Mouse (Mus musculus): ENCODE measurements around the gene Wdr48. TPM values are rescaled to one million over a fixed set of nuclear protein-coding genes. Genes with fewer than 3 reads are reported as not detected.

The Wdr48 gene
- total RNA-seq, 4 experiments from 2014 or later: 71.9 to 79.6 (median 78.1) TPM

DNA sequence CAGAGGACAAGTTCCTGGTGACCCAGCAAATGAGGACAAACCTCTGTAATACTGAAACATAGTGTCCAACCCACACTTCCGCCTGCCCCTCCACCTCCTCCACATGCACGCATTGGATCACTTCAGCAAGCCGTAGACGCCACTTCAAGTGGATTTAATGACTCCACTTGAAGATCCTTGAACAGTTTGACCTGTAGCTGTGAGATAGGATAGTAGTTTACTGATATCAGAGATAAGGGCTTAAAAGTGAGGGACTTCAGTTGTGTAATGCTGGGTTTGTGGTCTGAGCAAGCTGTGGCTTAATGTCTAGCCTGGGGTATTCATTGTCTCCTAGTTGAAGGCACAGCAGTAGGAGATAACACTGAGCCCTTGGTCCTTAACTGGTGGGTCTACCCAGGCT, 28.8 kb downstream of the Wdr48 start:
- DNase-seq (ENCODE audit: low spot score in 2 of 2): no peak

DNA sequence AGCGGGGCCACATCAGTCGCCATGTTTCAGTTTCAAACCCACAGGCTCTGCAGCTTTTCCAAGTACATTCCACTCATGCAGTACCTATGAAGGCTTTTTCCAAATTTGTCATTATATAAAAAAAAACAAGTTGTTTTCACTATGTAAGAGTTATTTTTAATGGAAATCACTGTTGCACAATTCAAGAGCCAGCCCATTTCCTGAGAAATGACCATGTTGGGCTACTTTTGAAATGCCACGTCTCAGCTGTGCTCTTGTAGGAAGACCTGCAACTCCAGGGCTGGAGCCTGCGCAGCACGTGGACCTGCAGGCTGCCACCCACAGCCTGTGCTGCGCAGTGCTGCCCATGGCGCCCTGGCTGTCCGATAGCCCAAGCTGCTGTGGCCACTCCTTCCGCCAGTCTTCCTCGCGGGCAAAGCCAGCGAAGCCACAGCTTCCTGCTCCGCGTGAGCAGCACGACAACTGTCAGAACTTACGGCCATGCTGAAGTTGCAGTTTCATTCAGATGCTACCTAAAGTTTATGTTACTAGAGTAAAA, 30.5 kb downstream of the Wdr48 start:
- DNase-seq (ENCODE audit: low spot score in 2 of 2): no peak

- DNase-seq (ENCODE audit: low spot score in 2 of 2): no peak
These were observed 31.1 kb downstream of the Wdr48 start for GRCm38 (mm10) chr9:119925729-119926128.

DNA sequence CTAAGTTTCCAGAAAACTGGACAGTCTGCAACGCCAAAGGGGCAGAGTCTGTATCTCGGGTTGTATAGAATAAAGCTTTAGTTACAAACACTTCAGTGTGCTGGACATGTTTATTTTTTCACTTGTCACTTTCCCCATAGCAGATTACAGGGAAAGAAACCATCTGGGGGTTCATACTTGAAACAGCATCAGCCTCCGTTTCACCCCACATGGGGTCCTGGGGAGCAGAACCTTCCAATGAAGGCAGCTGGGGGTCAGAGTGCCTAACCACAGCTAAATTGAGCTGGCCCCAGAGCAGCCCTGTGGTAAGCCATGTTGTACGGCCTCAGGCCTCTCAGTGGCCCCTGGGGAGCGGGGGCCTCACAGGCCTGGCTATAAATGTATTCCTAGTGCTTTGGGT, 31.8 kb downstream of the Wdr48 start:
- DNase-seq (ENCODE audit: low spot score in 2 of 2): no peak

- DNase-seq (ENCODE audit: low spot score in 2 of 2): no peak
These were observed 37.7 kb downstream of the Wdr48 start for GRCm38 (mm10) chr9:119932358-119932757.

GRCm38 (mm10) chr9:119933675-119934074, 39.0 kb downstream of the Wdr48 start:
- DNase-seq (ENCODE audit: low spot score in 2 of 2): no peak

DNA sequence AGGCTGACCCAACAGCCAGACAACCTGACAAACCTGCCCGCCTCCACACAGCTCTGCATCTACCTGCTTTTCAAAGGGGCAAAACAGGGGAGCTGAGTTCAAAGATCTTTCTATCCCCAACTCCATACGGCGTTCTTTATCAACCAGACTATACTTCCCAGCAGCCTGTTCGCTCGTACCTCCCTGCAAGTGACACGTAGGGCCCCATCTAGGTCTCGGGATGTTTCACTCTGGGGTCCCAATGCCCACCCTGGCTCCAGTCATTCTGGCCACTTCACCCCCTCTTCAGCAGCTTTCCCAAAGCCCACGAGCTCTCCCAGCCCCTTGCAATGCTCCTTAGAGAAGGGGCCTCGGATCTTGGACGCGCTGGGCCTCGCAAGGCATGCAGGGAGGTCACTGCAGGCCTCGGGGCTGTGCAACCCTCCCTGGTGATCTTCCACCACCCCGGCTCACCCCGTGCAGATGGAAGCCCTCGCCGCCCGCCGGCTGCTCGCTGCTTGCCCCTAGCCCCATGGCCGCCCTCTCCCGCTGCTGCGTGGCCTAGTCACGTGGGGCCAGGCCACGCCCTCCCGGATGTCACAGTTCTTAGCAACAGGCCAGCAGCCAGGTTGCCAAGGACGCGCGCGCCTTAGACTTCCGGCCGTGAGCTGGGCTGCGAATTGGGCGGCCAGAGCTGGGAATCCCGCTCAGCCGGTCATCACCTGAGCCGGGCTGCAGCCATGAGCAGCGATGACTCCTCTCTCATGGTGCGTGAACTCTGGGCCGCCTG, 42.5 kb downstream of the Wdr48 start, which contains the start of the genes Gorasp1 and Ttc21a:
Gorasp1 (minus strand) TSS at position 561 of the 769 bp plus-strand sequence.
Ttc21a (plus strand) TSS at position 602 of the 769 bp plus-strand sequence.
- peak; percentile 89 for DNase-seq (ENCODE audit: low spot score in 2 of 2)

- no peak for DNase-seq (ENCODE audit: low spot score in 2 of 2)
These were observed 43.8 kb downstream of the Wdr48 start for GRCm38 (mm10) chr9:119938496-119938895.

DNA sequence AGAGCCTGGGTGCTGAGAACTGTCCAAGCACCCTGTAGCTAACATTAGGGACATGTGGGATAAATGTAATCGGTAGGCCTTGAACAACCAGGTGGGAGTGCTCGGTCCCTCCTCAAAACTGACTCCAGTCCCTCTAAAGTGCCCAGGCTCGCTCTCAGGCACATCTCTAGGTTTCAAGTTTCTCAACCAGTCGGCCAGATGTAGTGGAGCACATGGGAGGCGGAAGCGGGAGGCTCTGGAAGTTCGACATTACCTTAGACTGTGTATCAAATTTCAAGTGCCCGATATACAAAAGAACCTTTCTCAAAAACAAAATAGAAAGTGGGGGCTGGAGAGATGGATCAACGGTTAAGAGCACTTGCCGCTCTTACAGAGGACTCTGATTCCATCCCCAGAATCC, 45.0 kb downstream of the Wdr48 start:
- DNase-seq (ENCODE audit: low spot score in 2 of 2): no peak

GRCm38 (mm10) chr9:119941407-119941806, 46.7 kb downstream of the Wdr48 start:
- DNase-seq (ENCODE audit: low spot score in 2 of 2): no peak

- no peak for DNase-seq (ENCODE audit: low spot score in 2 of 2)
These were observed 47.2 kb downstream of the Wdr48 start for GRCm38 (mm10) chr9:119941861-119942260.

DNA sequence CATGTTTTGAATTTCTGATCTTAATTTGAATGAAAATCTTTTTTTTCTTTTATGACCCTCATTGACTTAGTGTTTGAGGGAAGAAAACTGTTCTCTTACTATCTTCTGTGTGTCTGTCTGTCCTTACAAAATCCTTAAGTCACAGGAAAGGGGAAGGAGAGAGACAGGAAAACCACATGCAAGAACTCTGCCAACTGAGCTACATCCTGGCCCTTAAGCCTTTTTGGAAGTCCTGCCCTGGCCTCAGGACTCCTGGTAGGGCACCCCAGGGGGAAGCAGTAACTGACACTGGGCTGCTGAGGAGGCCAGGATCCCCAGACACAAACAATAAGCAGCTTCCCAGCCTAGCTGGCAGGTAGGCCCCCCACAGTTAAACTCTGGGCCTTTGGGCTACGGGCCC, 48.6 kb downstream of the Wdr48 start:
- DNase-seq (ENCODE audit: low spot score in 2 of 2): no peak

- DNase-seq (ENCODE audit: low spot score in 2 of 2): no peak
These were observed 50.7 kb downstream of the Wdr48 start for GRCm38 (mm10) chr9:119945173-119945900.

- no peak for DNase-seq (ENCODE audit: low spot score in 2 of 2)
These were observed 54.1 kb downstream of the Wdr48 start for GRCm38 (mm10) chr9:119948804-119949203.

- DNase-seq (ENCODE audit: low spot score in 2 of 2): no peak
These were observed 55.8 kb downstream of the Wdr48 start for GRCm38 (mm10) chr9:119950434-119950833.

DNA sequence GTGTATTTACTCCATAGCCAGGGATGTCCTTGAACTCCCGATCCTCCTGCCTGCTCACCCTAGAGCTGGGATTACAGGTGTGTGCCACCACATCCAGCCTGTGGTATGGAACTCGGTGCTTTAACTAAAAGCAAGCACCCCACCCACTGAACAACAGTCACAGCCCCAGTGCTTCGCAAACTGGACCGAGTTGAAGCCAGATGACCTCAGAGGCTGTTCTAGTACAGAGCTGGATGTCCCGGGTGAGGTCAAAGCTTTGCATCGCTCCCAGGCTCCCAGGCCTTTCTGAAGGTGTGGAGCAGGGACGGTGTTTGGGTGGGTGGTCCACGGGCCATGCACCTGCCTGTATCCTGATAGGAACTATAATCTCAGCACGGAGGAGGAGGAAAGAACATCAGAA, 56.7 kb downstream of the Wdr48 start:
- no peak for DNase-seq (ENCODE audit: low spot score in 2 of 2)

DNA sequence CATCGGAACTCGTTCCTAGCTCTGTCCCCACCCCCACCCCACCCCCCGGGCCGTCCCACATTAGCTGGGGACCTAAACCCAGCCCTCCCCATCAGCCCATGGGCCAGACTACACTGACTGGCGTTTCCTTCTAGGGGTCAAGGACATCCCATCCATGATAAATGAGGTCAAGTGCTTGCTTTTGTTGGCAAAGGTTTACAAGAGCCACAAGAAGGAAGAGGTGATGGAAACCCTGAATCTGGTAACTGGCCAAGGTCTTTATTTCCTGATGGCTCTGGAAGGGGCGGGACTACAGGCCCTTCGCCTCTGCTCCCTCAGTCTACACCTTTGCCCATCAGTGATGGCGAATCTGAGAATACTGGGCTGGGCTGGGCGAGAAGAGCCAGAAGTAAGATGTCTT, 64.2 kb downstream of the Wdr48 start:
- no peak for DNase-seq (ENCODE audit: low spot score in 2 of 2)

GRCm38 (mm10) chr9:119962216-119962615, 67.5 kb downstream of the Wdr48 start:
- no peak for DNase-seq (ENCODE audit: low spot score in 2 of 2)

DNA sequence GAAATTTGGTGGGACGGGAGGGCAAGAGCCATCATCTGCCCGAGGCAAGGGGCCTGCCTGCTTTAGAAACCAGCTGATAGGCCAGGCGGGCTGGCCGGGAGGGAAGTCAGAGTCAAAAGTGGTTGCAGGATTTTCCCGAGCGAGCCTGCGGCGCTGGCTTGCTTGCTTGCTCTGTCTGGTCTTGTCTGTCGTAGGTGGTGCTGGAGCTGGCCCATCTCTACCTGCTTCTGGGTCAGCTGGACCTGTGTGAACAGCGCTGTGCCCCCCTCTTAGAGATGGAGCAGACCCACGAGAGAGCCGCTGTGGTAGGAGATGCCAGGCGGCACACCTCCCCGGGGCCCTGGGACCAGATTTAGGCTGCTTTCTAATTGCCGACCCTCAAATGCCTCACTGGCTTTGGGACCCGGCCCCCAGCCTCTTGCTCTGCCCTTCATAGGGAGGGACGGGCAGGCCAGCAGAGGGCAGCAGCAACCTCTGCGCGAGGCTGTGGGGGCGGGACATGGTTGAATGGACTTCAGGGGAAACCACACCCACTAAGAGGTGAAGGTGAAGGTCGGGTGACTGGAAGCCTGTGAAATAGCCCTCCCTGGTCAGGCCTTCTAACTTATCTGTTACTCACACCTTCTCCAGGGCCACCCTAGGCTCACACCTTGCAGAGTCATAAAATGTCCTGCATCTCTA, 68.4 kb downstream of the Wdr48 start:
- DNase-seq (ENCODE audit: low spot score in 2 of 2): no peak

GRCm38 (mm10) chr9:119964206-119964605, 69.5 kb downstream of the Wdr48 start:
- no peak for DNase-seq (ENCODE audit: low spot score in 2 of 2)

DNA sequence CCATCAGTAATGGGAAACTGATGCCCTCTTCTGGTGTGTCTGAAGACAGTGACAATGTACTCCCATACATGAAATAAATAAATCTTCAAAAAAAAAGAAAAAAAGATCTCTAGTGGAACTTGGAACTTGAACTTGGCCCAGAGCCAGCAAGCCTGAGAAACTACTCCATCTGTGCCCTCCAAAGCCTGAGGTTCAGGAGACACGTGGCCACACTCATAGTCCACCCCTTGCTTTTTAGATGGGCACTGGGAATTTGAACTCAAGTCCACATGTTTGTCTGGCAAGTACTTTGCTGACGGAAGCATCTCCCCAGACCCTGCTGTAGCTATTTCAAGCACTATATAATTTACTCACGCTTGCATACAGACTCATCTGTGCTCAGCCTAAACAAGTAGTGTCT, 70.5 kb downstream of the Wdr48 start:
- DNase-seq (ENCODE audit: low spot score in 2 of 2): no peak

Data from left cerebral cortex, adult 8-10 months (tissue).